Mouse (Mus musculus): ENCODE measurements at regions not wholly inside any gene's neighbourhood (a gene's known extent, or its start where the extent isn't known, plus 50 kb on each side); places are given as distances from the start of the nearest gene placed in this dataset.

GRCm38 (mm10) chr4:95105424-95105823 lies 53.4 kb upstream of the Jun start:
- in situ Hi-C loops (cut with MboI; ENCODE audit: unreplicated experiment in 2 of 2): no loop called here

- in situ Hi-C loops (cut with MboI; ENCODE audit: unreplicated experiment in 2 of 2): no loop called here
These were observed 54.1 kb upstream of the Jun start for GRCm38 (mm10) chr4:95105926-95106622.

DNA sequence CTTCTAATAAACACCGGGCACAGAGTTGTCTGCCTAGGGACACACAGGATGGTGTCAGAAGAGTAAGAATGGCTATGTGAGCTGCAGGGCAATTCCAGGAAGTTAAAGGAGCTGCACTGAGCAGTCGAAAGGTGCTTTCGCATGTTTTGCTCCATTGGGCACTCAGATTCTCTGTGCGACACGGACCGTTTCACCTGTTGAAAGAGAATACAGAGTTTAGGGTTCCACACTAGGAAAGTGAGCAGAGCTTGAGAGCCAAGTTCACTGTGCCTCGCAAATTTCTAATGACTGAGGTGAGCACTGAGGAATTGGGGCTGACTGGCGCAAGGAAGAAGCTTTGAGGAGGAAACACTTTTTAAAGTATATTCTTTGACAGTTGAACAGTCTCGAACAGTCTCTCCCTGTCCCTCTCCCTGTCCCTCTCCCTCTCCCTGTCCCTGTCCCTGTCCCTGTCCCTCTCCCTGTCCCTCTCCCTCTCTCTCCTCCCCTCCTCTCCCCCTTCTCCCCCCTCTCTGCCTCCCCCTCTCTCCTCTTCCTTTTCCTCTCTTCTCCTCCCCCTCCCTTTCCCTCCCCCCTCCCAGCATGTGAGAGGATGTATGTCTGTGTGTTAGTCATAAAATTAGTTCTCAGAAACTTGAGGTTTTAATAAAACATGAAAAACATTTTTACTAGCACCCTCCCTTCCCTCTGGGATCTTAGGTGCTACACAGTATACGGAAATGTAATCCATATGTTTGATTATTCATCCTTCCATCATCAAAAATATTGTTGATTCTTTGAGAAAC lies 55.1 kb upstream of the Jun start:
- in situ Hi-C loops (cut with MboI; ENCODE audit: unreplicated experiment in 2 of 2): no loop called here

DNA sequence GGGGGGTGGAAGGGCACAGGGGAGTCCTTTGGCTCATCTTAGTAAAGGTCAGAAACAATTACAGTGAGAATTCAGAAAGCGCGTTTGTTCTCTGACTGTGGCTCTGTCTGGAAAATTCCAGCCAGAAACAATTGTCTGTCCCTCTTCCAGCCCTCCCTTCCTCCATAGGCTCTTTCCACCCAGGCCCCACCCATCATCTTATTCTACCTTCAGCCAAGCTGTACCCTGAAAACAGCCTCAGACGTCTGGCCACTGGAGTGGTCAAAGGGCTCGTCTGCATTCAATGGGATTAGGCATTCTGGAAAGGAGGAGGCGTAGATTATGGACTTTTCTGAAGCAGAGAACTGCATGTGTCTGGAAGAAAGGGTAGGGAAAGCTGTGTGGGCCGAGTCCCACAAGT lies 56.8 kb upstream of the Jun start:
- in situ Hi-C loops (cut with MboI; ENCODE audit: unreplicated experiment in 2 of 2): no loop called here

GRCm38 (mm10) chr4:95110828-95111227 lies 58.8 kb upstream of the Jun start:
- in situ Hi-C loops (cut with MboI; ENCODE audit: unreplicated experiment in 2 of 2): no loop called here

DNA sequence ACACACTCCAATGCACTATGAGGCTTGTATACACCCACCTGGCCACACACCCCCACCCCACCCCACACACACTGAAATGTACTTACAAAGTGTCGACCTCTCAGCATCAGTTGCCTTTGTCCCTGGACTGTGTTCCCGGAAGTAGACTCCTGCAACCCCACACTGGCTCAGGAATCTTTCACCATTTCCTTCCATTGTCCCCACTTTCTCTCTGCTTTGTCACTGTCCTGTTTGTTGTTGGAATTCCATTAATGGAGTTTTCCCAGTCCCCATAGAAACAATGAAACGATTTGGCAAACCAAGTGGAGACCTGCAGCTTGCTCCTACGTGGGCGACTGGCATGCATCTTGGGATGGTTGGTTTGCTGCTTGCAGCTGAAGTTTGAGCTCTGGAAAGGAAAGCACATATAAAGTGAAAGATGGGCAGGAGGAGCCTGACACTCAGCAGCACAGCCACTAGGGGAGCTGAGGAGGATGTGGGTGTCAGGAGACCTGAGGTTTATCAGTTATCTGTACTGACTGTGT lies 65.2 kb upstream of the Jun start:
- in situ Hi-C loops (cut with MboI; ENCODE audit: unreplicated experiment in 2 of 2): no loop called here

- in situ Hi-C loops (cut with MboI; ENCODE audit: unreplicated experiment in 2 of 2): no loop called here
These were observed 68.9 kb upstream of the Jun start for GRCm38 (mm10) chr4:95120876-95121275.

GRCm38 (mm10) chr4:95125346-95125745 lies 73.3 kb upstream of the Jun start:
- in situ Hi-C loops (cut with MboI; ENCODE audit: unreplicated experiment in 2 of 2): no loop called here

DNA sequence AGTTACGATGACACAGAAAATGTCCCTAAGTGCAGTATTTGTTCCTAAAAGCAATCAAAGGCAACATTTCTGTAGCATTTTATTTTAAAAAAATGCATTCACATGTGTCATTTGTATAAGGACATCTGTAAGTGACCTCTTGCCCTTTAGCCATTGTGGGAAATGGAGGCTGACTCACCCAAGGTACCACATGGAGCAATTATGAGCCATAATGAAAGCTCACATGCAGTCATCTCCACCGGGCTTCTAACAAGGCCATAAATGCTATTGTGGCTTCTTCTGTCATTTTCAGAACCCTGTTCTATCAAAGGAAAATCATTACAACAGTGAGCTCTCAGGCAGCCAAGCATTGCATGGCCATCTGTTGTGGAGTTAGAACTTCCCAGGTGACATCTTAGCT lies 75.9 kb upstream of the Jun start:
- in situ Hi-C loops (cut with MboI; ENCODE audit: unreplicated experiment in 2 of 2): no loop called here

DNA sequence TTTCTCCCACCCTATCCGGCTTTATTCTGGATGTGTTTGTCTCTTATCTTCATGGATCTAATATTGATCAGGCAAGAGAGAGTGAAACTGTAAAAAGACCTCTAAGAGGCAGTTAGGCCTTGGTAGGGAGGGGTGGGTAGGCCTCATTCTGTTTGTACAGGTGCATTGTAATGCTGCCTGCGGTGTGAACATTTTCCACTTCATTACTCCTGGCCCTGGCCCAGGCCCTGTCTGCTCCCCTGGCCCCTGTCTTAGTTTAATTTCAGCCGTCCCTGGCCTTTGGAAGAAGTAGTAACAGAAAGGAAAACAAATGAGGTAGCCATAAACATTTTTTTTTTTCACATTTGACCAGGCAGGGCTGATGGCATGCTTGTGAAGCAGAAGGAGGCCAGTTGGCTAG lies 81.8 kb upstream of the Jun start:
- in situ Hi-C loops (cut with MboI; ENCODE audit: unreplicated experiment in 2 of 2): no loop called here

DNA sequence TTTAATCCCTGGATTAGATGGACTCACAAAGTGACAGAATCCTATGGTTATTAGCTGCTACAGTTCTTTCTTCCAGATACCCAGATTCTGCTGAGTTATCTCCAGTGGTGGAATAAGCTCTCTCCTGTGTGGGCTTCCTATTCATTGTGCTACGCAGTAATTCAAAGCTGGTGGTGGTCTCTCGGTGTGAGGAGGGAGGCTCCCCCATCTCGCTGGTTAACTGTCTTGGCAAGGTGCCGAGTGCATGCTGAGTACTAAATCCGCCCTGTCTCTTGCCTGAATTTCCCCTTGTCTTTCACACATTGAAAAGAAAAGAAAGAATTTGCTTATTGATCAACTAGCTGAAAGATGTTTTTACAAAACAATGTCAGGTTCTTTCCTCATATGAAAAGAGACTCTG lies 82.6 kb upstream of the Jun start:
- in situ Hi-C loops (cut with MboI; ENCODE audit: unreplicated experiment in 2 of 2): no loop called here

- in situ Hi-C loops (cut with MboI; ENCODE audit: unreplicated experiment in 2 of 2): no loop called here
These were observed 85.6 kb upstream of the Jun start for GRCm38 (mm10) chr4:95137413-95138143.

DNA sequence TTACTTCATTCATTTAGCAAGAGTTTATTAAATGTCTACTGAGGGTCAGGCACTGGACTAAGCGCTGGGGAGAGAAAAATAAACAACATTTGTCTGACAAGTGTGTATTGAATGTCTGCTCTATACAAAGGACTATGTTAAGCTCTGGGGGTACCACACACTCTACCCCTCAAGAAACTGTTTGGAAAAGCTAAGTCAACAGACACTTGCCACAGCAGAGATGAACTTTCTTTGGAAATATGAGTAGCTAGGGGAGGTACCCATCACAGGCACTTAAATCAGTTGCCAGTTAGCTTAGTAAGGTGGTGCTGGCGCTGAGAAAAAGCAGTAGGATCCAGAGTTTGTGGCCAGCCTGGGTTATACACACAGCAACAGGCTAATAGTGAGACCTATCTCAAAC lies 86.7 kb upstream of the Jun start:
- in situ Hi-C loops (cut with MboI; ENCODE audit: unreplicated experiment in 2 of 2): no loop called here

DNA sequence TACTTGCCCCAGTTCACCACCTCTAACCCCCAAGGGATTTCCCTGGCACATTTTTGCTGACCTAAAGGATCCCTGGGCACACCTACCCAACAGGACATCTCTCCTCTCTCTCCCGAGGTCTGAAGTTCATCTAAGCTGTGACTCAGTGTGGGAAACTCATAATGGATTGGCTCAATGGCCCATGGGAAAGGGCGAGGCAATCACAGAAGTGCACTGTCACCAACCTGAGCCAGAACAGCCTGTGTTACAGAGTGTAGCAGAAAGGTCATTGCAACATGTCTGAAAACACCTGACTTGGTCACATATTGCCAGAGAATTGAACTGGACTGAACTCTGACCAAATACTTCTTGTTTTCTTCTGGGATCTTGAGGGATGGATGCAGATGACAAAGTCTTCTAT lies 89.2 kb upstream of the Jun start:
- in situ Hi-C loops (cut with MboI; ENCODE audit: unreplicated experiment in 2 of 2): no loop called here

DNA sequence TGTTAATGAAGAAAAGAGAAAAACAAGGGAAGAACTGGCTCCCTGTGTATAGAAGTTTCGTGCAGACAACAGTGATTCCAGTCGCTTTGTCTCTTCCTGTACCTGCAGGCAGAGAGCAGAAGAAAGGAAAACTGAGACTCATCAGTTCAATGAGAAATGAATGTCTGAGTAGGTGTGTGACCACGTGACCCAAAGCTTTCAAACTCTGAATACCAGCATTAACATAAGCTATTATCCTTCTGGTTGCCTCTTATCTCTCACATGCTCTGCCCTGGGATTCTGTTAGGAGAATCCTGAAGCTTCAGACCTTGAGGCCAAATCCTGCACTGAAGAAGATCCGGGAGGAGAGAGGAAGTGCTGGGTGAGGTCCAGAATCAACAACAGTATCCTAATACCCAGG lies 91.1 kb upstream of the Jun start:
- in situ Hi-C loops (cut with MboI; ENCODE audit: unreplicated experiment in 2 of 2): no loop called here

DNA sequence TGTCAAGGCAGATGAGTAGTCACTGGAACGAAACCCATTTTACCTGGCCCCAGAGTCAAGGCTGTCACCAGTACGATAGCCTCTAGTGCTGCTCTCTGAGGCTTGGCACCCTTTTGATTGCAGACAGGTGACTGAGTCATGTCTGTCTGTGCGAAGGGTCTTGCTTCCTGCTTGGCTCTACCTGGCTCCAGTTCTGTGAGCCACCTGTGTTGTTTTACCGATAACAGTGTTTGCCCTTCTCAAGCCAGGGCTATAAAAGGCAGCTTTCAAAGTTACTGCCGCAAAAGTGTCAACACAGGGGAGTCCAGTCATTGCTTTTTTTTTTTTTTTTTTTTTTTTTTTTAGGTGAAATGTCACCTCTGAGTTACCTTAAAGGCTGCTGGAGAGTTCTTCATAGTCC lies 91.6 kb upstream of the Jun start:
- in situ Hi-C loops (cut with MboI; ENCODE audit: unreplicated experiment in 2 of 2): no loop called here

DNA sequence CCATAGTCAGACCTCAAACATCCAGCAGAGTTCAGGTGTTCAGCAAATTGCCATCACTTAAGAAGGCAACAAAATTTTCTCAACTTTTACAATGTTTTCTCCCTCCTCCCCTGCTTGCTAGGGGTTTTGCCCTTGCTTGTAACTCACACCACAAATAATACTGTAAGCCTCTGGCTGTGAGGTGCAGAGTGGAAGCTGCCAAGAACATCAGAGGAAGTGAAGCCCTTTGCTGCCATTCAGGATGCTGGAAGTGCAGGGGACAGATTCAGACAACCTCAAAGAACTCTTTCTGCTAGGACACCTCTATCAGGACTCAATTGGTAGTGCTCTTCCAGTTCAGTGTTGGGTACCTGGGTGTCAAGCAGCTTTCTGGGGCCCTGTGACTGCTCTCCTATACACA lies 92.4 kb upstream of the Jun start:
- in situ Hi-C loops (cut with MboI; ENCODE audit: unreplicated experiment in 2 of 2): no loop called here

DNA sequence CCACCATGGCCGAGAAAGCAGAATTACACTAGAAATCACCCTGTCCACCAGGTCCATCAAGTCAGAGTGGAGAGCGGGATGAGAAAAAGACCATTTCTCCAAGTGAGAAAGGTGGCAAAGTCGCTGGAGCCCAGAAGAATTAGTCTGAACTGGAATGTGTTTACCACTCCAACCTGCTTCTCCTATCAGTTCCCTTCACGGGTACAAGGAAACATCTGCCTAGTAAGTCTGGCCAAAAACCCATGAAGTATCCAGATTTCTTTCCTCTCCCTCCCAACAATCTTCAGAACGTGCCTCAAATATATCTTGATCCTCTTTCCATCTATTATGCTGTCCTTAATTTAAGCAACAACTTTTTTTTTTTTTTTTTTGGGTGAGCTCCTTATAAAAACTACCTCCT lies 94.2 kb upstream of the Jun start:
- in situ Hi-C loops (cut with MboI; ENCODE audit: unreplicated experiment in 2 of 2): no loop called here

GRCm38 (mm10) chr4:95148665-95149064 lies 96.6 kb upstream of the Jun start:
- in situ Hi-C loops (cut with MboI; ENCODE audit: unreplicated experiment in 2 of 2): no loop called here

DNA sequence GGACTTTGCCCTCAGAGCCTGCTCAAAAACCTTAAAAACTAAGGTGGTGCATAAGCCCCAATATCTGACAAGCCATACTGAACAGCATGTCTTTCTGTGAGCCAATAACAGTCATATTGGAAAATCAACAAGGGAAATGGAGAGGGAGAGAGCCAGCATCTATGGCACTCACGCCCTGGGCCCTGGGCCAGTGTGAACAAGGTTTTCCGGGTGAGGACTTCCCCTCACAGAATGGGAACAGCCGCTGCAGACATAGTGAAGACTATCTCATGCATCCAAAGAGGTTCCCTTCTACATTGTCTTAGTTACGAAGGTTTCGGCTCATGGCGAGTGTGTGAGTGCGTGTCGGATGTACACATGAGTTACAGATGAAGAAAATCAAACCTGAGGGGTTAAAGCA lies 99.7 kb upstream of the Jun start:
- in situ Hi-C loops (cut with MboI; ENCODE audit: unreplicated experiment in 2 of 2): no loop called here

DNA sequence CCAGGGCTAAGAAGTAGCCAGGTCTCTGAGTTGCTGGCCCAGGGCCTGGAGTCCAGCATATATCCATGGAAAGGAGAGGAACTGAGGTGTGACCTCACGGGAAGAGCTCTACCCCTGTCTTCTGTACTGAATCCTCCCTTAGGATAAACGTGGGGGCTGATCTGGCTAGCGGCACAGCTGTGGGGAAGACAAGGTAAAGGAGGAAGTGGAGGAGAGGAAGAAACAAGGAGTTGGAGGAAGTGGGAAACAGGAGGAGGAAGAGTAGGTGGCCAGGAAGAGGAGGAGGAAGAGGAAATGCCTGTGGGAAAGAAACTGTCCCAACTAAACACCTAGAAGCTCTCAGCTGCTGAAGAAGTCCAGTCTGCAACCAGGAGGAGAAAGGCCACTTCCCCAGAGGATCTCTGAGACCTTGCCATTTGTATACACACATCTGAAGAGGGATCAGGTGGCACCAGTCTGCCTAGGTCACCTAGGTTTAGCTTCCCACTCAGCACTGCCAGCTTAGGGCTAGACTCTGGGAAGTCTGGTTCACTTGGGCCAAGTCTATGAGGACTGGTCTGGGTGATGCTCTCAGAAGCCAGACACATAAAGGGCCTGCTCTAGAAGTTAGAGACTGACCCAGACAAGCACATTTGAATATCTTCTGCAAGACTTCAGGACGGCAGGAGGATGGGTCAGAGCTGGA lies 100.6 kb upstream of the Jun start:
- in situ Hi-C loops (cut with MboI; ENCODE audit: unreplicated experiment in 2 of 2): no loop called here

Data from v-Abl transformed pro-B cells (cell line).